Mouse (Mus musculus): ENCODE measurements around the gene Lztr1.
A peak's percentile ranks its signal among the peaks of the same experiment; 100 is the strongest.

Lztr1 gene

GRCm38 (mm10) chr16:17508546-17509239 lies at the start of gene Lztr1:
Gene Lztr1, plus strand, starts transcription at chr16:17508688.
- DNase-seq (ENCODE audit: low spot score): peak; percentile 94

- no peak for DNase-seq (ENCODE audit: low spot score)
Observed at GRCm38 (mm10) chr16:17460254-17460653, 48.2 kb upstream of the Lztr1 start.

- no peak for DNase-seq (ENCODE audit: low spot score)
Observed at GRCm38 (mm10) chr16:17461596-17461995, 46.9 kb upstream of the Lztr1 start.

GRCm38 (mm10) chr16:17463184-17463583 lies 45.3 kb upstream of the Lztr1 start:
- no peak for DNase-seq (ENCODE audit: low spot score)

GRCm38 (mm10) chr16:17466875-17467663 lies 41.4 kb upstream of the Lztr1 start:
- no peak for DNase-seq (ENCODE audit: low spot score)

GRCm38 (mm10) chr16:17472498-17472897 lies 36.0 kb upstream of the Lztr1 start:
- no peak for DNase-seq (ENCODE audit: low spot score)

- DNase-seq (ENCODE audit: low spot score): peak; percentile 53
Observed at GRCm38 (mm10) chr16:17474091-17474490, 34.4 kb upstream of the Lztr1 start.

GRCm38 (mm10) chr16:17474761-17475160 lies 33.7 kb upstream of the Lztr1 start:
- DNase-seq (ENCODE audit: low spot score): no peak

- no peak for DNase-seq (ENCODE audit: low spot score)
Observed at GRCm38 (mm10) chr16:17475326-17475725, 33.2 kb upstream of the Lztr1 start.

- DNase-seq (ENCODE audit: low spot score): no peak
Observed at GRCm38 (mm10) chr16:17478331-17478943, 30.1 kb upstream of the Lztr1 start.

- no peak for DNase-seq (ENCODE audit: low spot score)
Observed at GRCm38 (mm10) chr16:17481465-17481864, 27.0 kb upstream of the Lztr1 start.

- peak; percentile 89 for DNase-seq (ENCODE audit: low spot score)
Observed at GRCm38 (mm10) chr16:17486505-17486904, 22.0 kb upstream of the Lztr1 start.

GRCm38 (mm10) chr16:17488478-17489468 lies 19.7 kb upstream of the Lztr1 start:
- no peak for DNase-seq (ENCODE audit: low spot score)

- DNase-seq (ENCODE audit: low spot score): no peak
Observed at GRCm38 (mm10) chr16:17489469-17490111, 18.9 kb upstream of the Lztr1 start, which contains the start of gene Aifm3. Gene Aifm3, plus strand, starts transcription at chr16:17489611.

GRCm38 (mm10) chr16:17491154-17491553 lies 17.3 kb upstream of the Lztr1 start:
- DNase-seq (ENCODE audit: low spot score): no peak

GRCm38 (mm10) chr16:17491896-17492561 lies 16.5 kb upstream of the Lztr1 start:
- no peak for DNase-seq (ENCODE audit: low spot score)

GRCm38 (mm10) chr16:17496499-17497305 lies 11.8 kb upstream of the Lztr1 start:
- DNase-seq (ENCODE audit: low spot score): peak; percentile 64

GRCm38 (mm10) chr16:17499249-17499883 lies 9.1 kb upstream of the Lztr1 start:
- no peak for DNase-seq (ENCODE audit: low spot score)

GRCm38 (mm10) chr16:17502681-17503080 lies 5.8 kb upstream of the Lztr1 start:
- DNase-seq (ENCODE audit: low spot score): no peak
